Mouse (Mus musculus) retina, embryonic 14.5 days (tissue): ENCODE results near the gene Gm28961.
"Not testable (repeated sequence)": the region's sequence is repeated elsewhere in the genome, so short reads cannot be mapped to it uniquely, and the experiment has no call there.

ENCODE experiments used
- DNase-seq: peaks from one replicate; pipeline ENCODE4 v3.0.0-alpha.2; 2015; ENCODE audit warnings: low spot score

Gm28961 gene

DNA sequence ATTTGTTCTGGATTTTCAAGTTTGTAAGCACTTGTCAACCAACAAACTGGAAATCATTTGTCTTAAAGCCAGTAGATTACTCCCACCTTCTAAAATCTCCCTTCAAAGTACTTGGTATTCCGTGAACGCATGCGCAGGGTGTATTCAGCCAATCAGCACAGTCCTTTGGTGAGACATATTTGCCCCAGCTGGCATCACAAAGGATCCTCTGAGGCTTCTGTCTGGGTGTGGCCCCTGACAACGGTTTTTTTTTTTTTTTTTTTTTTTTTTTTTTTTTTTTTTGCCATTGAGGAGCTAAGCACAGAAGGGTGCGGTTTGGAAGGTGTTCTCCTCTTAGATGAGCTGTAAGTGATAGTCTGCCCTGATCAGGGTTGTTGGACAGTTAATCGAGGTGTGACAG is at the start of gene Gm28961:
Gene Gm28961 (plus strand): TSS at position 301 of the 400 bp plus-strand sequence.
- not testable (repeated sequence) for DNase-seq
